Mouse (Mus musculus): ENCODE measurements at regions not wholly inside any gene's neighbourhood (a gene's known extent, or its start where the extent isn't known, plus 50 kb on each side); places are given as distances from the start of the nearest gene placed in this dataset.

DNA sequence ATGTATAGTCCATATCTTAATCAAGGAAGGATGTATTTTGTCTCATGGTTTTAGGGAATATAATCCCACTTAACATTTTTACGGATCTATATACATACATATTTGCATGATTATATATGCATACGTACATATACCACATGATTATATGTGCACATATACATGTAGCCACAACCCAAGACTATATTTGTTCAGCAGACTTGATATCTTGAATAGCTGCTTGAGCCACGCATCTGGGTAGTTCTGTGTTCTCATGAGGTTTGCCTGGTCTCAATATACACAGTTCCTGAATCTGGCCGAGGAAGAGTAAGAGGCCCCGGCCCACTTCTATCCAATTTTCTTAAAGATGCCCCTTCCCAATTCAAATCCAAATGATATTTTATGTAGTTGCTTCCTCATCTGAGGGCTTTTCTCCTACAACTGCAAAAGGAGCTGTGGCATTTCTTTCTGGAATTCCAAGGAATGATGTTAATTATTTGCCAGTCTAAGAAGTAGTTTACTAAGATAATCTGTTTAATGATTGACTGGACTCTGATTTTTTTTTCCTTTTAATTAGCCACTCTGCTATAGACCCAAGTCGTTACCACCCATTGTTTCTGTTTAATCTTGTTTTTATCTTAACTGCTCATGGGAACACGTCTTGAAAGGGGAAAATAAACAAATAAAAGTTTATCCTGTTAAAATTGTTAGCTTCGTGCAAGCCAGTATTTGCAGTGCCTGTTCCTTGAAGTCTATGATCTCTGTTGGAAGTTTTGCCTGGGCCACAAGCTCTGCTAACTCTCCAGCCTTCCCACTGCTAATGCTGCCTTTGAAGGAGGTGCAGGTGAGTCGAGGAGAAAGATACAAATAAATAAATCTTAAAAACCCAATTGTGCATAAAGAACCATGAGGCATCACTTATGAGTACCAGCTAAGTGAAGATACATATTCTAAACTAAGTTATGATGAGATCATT lies 112.9 kb upstream of the Kitl start:
- peak; percentile 10 to 49 for DNase-seq

DNA sequence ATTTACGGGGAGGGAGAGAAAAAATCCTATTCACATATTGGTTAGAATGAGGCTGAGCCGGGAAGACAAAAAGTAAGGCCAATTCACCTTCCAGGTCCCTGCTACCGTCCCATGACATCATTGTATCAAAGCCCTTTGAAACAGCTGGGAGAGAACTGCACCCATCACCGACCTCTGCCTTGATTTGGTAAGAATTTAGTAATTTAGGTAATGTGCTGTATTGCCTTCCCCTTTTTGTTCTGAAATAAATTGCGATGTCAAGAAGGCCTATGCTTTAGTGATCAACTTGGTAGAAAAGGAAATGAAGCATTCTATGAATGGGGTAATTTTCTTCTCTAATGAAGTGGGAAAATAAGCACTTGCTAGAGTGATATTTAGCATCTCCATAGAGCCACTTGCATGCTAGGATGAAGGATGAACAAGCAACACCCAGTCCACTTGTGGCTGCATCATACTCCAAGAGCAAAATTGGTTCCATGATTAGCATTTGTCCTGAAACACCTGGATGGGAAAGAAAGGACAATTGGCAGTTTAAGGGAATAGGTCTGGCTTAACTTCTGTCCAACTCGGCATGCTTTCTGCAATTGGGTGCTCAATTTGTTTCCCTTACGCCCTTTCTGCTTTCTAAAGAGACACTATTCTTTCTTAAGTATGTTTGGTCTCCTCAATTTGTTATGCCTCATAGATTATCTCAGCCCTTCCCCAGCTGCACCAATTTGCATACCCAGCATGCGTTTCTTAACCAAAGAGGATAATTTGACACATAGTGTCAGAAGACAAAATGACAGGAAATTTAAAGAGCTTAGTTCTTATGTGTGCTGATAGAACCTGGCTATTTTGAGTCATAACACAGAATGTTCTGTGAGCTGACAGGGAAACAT lies 114.2 kb upstream of the Kitl start:
- no peak for DNase-seq

DNA sequence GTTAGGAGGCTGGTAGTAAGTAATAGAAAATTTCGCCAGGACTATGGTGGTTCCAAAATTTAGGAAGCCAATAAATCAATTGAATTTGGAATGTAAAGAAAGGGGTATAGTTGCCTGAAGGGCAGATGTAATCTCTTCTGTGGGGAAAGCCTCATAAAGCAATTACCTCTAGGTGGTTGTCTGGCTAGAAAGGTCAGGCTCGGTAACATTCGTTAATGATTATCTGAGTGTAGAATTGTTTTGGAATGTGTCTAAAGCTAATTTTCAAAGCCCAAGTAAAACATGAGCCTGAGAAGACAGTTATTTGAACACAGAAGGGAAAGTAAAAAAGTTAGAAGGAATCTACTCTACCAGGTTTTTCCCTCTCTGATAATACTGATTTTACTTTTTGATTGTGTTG lies 121.4 kb upstream of the Kitl start:
- peak; percentile 6 to 79 for DNase-seq

DNA sequence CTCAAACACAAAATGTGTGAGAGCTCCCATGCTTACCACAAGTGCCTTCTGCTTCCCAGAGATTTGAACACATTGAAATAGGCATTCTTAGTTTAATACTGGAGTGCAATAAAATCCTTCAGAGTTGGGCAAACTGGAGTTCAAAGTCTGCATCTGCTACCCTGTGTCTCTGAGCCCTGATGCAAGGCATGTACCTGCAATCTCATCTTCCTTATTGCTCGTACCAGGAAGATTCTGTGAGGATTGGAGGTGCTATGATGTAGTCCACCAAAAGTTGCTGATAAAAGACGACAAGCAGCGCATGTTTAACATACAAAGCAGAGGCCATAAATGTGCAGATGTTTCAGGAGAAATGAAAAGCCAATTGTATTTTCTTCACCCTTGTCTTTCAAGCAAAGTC lies 123.5 kb upstream of the Kitl start:
- DNase-seq: no peak

DNA sequence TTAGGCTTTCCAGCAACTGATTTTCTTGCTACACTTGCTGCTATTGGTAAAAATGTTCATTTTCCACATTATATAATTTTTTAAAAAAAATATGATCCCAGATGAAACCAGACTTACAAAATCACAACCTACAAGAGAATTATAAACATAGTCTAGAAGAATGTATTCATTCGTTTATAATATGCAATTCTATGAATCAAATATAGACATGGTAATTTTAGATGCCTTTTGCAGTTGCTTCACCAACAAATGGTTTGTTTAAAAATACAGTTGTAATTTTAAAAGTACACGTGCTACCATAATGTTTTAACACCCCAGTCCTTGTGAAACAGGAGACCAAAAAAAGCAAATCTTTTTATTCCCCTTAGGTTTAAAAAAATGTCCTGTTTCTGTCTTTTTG lies 122.4 kb upstream of the Csl start:
- DNase-seq: no peak

DNA sequence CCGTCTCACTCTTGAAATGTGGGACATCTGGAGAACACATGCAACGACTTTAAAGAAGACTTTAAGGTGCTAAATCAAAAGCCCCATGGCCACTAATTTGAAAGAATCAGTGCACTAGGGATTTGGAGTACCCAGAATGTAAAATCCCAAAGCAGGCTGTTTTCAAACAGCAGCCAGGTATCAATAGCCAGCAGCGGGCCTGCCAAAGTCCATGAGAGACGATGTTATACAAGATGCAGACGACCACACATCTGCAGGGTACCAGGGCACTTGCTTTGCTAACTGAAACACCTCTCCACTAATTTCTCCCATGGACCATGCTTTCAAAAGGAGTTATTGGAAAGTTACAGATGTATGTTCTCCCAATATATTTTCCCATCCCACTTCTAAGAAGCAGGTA lies 119.9 kb upstream of the Csl start:
- no peak for DNase-seq

DNA sequence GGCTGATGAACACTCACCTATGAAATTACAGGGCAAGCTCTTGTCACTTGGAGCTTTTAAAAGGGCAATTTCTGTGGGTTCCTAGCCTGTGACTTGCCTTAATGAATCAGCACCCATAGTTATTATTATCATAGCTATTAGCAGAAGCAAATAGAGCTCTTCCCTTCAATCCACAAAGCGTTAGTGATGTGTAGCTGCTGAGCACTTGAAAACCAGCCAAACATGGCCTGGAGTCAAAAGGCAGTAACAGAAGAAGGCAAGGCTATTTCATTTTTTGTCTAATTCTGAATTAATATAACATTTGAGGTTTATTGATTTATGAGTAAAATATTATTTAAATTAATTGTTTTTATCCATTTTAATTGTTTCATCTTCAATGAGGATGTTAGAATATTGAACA lies 105.3 kb upstream of the Csl start:
- DNase-seq: no peak

DNA sequence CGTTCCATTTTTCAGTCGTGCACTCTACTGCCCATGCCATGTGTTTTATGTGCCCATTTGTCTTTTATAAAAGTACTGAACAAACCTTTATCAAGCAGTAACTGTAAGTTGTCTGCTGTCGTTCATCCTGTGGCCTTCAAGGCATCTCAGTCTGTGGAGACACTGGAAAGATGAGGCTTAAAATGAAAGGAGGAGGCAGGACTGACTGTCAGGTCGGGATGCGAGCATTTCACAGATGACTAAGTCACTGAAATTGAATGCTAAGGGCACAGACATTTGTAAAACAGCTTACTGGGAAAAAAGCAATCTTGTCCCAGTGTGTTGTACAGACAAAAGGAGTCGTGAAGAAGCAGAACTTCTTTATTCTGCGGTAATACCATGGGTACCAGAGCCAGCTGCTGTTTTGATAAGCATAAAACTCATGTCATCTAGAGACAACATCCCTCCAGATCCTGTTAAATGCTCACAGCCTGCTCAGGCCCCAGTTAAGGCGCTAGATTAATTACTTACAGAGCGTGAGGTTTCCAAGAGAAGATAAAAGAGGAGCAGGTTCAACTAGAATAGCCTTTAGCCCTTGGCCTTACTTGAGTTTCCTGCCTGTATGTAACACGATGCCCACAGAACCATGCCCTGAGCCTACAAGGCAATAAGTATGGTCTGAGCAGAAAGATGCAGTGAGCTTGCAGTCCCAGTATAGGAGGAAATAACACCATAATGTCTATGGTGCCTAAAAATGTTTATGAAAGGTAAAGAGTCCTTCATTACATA lies 101.0 kb upstream of the Csl start:
- peak in 1 of 2 experiments; percentile 22 for DNase-seq

DNA sequence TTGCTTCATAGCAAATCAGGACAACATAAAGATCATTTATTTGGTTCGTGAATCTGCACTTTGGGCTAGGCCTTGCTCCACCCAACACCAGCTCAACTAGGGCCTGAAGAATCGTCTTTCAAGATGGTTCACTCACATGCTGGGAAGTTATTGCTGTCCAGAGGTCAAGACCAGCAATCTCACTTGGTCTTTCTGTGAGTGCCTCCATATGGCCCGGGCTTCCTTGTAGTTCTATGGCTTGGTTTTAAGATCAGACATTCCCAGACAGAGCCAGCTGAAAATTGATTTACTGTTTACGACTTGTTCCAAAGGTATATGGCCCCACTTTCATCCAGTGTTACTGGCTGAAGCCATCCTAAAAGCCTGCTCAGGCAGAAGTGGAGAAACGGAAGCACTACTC lies 84.7 kb upstream of the Csl start:
- DNase-seq: no peak

DNA sequence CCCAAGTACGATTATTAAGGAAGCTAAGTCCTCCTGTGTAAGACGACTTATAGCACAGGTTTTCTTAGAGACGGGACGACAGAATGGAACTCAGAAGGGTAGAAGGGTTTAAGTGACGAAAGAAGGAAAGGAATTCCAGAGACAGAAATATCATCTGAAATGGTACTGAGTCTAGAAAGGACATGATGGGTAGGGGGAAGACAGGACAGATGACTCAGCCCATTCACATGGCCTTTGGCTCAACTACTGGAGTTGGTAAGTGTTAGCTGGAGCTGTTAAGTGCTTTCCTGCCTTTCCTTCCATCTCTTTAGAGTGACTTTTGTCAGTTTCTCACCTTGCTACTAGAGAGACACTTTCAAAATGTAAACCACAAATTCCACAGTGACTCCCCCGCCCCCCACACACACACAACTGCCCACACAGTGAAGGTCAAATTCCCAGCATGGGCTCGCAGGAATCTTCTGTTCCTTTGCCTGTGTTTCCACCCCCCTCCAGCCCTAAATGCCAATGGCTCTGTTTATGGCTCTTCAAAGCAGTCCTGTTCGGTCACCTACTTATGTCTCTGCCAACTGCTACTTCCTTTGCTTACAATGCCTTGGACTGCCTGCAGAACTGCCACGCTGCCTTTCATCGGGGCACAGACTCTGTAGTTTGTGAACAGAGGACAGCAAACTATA lies 81.8 kb upstream of the Csl start:
- peak in 1 of 2 experiments; percentile 4 for DNase-seq

DNA sequence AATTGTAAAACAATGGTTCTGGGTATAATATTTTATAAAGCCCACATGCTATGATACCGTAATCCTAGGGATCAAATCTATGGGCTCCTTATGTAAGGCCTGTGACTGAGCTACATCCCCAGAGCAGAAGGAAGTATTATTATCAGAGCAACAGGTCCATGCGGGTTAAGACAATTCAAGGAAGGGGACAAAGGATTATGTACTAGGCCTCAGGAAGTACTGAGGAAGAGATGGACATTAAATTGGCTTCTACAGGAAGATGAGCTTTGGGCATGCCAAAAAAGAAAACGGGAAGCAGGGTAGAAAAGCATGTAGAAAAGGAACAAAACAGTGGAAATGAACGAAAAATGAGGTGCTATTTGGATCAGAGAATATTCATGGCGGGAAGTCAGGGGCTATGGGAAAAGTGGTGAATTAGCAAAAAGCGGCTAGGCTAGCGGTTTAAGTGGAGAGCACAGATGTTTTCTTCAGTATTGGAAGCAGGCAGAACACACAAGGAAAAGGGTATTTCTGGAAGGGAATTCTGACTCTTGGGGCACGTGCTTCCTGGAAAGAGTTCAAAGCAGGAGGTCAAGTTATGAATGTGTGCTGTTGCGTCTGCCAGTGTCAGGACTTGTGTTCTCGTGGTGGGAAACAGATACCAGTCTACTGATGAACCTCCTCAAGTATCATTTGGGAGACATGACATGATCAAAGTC lies 80.9 kb upstream of the Csl start:
- peak; percentile 13 to 14 for DNase-seq

DNA sequence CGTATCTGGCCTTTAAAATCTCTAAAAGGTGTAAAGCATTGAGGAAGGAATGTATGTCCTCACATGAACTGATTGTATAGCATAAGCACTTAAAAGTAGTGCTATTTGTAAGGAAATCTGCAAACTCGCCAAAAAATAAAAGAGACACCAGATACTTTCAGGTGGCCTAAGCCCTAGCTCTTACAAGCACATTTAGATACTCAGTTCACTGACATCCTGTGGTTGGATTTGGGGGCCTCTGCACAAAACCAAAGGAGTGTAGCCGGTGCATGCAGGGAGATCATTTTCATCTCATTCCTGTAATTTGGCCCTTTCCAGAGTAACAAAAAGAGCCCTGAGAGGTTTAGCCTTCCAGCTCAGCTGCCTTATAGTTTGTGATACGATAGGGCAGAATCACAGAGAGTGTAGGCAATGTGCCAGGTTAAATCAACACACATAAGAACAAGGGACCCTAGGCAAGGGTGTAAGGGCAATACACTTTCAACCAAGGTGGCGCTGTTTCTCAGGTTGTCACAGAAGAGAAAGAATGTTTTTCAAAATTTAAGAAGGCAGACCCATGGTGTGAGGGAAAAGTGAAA lies 77.5 kb upstream of the Csl start:
- no peak for DNase-seq

DNA sequence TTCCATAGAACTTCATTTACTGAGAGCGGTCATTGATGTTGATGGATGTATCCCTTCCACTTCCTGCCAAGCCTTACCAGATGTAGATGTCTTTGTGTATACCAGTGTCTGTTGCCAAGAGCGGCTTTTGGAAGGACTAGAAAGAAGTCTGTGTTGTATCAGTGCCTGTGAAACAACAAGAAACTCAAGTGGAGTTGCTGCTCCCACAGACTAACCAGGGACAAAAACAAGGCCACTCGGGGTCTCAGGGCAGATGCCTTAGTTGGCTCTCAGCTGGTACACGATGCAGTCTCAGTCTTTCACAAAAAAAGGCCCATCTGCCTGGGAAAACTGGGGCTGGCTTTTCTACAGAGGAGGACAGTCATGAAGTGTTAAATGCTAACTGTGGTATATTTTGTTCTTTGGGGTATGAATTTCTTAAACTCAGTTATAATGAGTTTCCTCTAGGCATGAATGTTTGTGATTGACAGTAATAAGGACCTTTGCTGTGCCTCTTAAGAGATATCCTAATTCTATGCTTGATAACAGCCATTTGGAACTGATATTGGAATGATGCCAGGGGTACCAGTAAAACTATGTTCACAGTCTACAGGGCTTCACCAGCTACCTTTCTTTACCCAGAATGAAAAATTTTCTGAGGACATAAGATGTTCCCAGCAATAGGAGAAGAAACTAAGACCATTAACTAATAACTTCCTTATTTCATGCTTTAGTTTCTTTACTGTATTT lies 75.6 kb upstream of the Csl start:
- no peak for DNase-seq

DNA sequence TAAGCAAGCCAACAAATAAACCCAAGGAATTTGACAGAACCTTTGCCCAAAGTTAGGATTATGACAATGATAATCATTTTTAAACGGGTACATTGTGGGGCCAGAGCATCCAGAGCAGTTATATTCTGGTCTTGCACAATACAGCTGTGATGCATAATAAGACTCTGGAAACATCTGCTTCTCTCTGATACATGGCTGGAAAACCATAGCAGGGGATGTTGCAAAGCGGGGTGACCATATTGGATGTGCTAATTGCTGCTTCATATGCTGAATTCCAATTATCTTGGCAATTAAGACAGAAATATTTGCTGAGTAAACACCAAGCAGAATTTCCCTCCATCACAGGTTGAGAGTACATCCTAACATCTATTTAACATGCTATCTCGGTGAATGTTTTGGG lies 70.5 kb upstream of the Csl start:
- no peak for DNase-seq

DNA sequence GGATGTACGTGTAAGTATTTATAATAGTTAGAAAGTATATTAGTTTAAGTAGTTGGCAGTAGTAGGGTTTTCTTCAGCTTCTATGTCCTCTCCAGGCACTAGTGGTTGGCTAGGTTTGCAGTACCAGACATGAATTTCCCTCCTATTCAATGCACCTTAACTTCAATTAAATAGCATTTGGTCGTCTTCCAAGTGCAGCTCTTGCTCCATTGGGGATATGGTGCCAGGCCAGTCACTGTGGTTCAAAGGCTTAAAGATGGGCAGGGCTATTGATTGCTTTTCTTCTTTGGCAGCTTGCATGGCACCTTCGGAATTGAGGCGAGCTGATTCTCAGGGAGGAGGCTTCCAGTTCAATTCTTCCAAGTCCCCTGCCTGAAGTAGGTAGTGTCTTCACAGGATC lies 68.0 kb upstream of the Csl start:
- DNase-seq: no peak

DNA sequence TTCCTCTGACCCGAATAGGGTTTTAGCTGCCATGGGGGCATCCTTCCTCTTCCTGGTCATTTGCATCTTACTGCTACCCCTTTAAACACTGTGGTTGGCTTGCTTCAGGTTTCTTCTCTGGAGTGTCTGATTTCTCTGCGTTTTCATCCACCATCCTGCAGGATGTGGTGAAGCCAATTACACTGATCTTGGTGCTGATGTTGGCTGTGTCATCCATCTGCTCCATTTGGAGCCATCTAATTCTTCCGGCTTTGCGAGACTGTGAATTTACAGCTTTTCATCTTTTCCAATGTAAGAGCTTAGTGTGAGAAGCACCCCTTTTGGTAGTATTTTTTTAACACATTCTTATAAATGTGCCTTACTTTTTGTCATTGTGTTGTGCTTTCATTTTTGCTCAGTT lies 66.4 kb upstream of the Csl start:
- DNase-seq: no peak

DNA sequence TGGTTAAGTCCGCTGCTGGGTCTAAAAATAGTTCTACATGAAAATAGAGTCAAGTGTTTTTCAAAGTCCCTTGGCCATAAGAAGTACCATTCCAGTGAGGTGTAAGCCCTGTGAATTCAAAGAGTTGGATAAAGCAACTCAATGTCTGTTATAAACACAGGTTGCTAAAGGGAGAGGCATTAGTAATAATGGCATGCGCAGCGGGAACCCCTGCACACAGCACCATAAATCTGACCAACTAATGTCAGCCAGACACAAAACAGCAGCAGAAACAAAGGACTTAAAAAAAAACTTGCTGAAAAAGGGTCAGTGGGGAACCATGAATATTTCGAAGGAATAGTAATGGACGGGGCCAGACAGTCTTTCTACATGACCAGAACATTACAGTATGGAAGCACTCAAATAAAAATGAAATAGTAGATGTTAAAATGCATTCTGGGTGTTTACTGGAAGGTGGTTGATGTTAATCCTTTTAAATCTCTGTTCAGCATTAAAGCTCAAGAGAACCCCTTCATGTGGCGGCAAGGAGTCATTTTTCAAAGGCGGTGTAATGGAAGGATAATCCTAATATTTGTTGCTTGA lies 52.7 kb upstream of the Csl start:
- no peak for DNase-seq

DNA sequence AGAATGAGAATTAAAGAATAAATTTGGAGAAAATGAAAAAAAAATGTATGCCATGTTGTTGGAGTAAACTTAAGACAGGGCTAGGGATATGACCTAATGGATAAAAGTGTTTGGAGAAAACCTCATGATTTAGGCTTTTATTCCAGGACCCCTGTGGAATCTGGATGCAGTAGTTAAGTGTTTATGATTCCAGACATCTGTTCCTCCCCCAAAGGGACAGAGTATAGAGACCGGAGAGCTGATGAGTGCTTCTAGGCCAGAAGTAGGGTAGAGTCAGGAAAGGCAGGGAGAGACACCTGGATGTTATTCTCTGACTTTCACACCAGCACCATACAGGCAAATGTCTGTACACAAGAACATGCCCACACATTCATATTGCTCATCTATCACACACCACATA lies 52.0 kb upstream of the Csl start:
- no peak for DNase-seq

Data from kidney, adult 8-10 months (tissue).